Mouse (Mus musculus): Measurements from ENCODE around the gene Ppp1cc. TPM values are rescaled to one million over a fixed set of nuclear protein-coding genes. Genes with fewer than 3 reads are reported as not detected.

Gene Ppp1cc
- polyA plus RNA-seq (2012; rRNA removed), result 410 and 458 TPM in 2 replicates

DNA sequence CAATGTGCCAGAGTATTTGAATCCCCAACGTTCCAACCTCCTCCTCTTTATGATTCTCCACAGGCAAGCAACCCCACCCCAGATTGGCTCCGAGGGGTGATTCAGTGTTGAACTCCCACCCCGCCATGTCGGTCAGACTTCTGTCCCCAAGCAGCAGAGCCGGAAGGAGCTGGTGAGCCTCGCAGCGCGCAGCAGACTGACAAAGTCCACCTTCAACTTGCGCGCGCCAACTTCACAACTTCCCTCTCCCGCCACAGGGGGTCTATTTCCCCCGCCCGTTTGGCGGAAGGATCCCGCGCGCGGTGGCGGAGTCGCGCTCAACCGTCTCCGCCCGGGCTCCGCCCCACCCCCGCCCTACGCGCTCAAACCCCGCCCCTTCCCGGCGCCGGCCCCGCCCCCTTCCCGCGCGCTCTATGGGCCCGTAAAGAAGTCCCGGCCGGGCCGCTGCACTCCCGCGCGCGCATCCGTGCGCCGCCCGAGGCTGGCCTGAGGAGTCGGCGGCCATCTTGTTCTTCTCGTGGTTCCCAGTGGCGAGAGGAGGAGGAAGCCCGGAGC lies at the start of gene Ppp1cc:
Gene Ppp1cc, plus strand, starts transcription at position 452 of the 555 bp plus-strand sequence.
- Histone ChIP-seq H3K4me1 (ENCODE audit: control insufficient read depth, insufficient read depth, low read length) (peaks cover 14% of the 10 kb centered on the region), H3K27ac (ENCODE audit: insufficient read depth, low read length) (peak within 1 kb of the TSS; percentile 80), H3K4me3 (replicated peaks; ENCODE audit: insufficient read depth, low read depth, low read length) (peak within 1 kb of the TSS; percentile 92), H3K27me3 (ENCODE audit: control insufficient read depth, insufficient read depth, low read length) (no peaks in the 10 kb centered on the region)
- under 1% methylated on average over 54 of the region's 54 CpGs for WGBS
- DNase-seq, result peak; percentile 92 to 93
- TF ChIP-seq POLR2A (IDR thresholded peaks at IDR 0.05; ENCODE audit: borderline replicate concordance, insufficient read depth, low read length) (peak; percentile 45; the same call in 1 of the 2 replicates), CTCF (IDR thresholded peaks at IDR 0.05; ENCODE audit: borderline replicate concordance, insufficient read depth, low read depth, low read length) (no peak)

DNA sequence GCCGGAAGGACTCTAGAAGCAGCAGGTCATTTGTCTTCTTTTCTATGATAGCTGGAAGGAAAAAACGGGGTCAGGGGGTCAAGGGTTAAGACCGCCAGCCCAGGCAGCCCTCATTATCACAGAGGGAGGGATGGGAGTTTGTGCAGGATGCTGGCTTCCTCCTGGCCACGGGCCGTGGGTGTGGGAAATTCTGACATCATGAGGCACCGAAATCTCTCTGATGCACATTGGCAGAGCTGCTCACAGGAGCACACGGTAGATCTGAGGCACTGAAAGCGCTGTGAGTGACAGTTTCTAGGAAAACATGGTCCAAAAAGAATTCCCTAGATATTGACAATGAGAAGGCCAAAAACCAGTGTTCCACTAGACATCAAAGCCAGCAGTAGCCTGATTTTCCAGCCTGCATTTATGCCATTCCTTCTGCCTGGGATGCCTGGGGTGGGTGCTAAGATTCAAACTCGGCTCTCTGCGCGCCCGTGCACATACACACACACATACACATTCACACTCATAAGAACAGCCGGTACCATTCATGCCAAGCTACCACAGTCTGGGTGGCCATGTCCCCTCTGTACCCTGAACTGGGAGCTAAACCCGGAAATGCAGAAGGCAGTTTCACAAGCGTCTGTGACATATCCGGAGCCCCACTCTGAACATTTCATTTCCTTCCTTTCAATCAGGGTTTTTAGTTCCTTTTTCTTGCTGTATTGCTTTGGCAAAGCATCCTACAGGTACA lies 48.6 kb upstream of the Ppp1cc start:
- WGBS, result 62% methylated on average over 16 of the region's 16 CpGs
- no peaks in the 10 kb centered on the region for H3K4me1 ChIP-seq (ENCODE audit: control insufficient read depth, insufficient read depth, low read length)
- H3K27me3 ChIP-seq (ENCODE audit: control insufficient read depth, insufficient read depth, low read length), result no peaks in the 10 kb centered on the region
- DNase-seq, result no peak
- no peak overlapping the region for H3K27ac ChIP-seq (ENCODE audit: insufficient read depth, low read length)
- TF ChIP-seq POLR2A (IDR thresholded peaks at IDR 0.05; ENCODE audit: borderline replicate concordance, insufficient read depth, low read length) (no peak), CTCF (IDR thresholded peaks at IDR 0.05; ENCODE audit: borderline replicate concordance, insufficient read depth, low read depth, low read length) (no peak)
- no peak overlapping the region for H3K4me3 ChIP-seq (replicated peaks; ENCODE audit: insufficient read depth, low read depth, low read length)

DNA sequence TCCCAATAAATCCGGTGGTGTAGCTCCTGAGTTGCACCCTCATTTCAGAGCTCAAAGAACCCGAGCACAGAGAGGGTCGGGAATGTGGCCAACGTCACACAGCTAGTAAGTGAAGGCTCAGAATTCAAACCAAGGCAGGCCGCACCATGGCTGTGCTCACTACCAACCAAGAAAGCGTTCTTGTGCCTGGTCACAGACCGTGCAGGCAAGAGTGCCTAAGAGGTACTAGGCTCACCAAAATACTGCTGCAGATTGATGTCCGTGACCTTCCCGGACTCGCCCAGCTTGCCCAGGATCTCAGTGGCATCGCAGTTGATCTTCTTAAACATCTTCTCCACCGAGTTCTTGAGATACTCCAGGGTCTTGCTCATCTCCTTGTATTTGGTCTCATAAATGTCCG lies 47.5 kb upstream of the Ppp1cc start:
- TF ChIP-seq CTCF (IDR thresholded peaks at IDR 0.05; ENCODE audit: borderline replicate concordance, insufficient read depth, low read depth, low read length), result no peak
- no peak for TF ChIP-seq POLR2A (IDR thresholded peaks at IDR 0.05; ENCODE audit: borderline replicate concordance, insufficient read depth, low read length)
- H3K4me3 ChIP-seq (replicated peaks; ENCODE audit: insufficient read depth, low read depth, low read length), result no peak overlapping the region
- 92% methylated on average over 13 of the region's 13 CpGs for WGBS
- DNase-seq, result no peak
- no peaks in the 10 kb centered on the region for H3K4me1 ChIP-seq (ENCODE audit: control insufficient read depth, insufficient read depth, low read length)
- no peaks in the 10 kb centered on the region for H3K27me3 ChIP-seq (ENCODE audit: control insufficient read depth, insufficient read depth, low read length)
- no peak overlapping the region for H3K27ac ChIP-seq (ENCODE audit: insufficient read depth, low read length)

DNA sequence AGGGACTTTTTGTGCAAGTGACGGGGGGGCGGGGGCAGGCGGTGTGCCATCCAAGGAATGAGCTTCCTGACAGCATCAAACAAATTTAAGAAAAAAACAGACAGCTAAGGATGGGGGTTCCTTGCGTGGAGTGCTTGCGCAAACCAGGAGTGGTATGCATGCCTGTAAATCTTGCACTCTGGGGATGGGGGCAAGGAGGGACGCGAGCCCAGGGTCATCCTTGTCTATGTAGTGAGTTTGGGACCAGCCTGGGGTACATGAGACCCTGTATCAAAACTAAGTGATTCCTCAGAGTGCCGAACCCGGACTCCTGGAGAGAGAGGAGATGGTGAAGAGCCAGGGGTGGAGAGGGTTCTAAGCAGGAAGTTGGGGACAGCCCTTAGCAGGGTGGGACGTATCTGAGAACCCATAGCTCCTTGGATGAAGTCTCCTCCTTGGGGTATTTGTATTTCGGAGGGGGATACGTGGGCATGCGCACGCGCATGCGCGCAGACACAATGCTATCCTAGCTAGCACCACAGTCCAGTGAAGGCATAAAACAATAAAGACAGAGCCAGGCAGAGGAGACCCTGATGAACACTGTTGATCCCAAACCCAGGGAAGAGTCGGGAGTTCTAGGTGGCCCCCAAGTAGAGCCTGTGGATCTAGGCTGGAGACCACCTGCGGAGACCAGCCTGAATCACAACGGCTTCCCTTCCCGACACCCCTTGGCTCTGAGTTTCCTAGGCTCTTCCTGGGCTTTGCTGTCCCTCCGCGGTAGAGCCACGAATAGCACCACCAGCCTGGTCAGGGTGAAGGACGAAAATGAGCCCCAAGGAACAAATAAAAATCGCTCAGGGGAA lies 46.8 kb upstream of the Ppp1cc start:
- WGBS, result 71% methylated on average over 26 of the region's 26 CpGs
- Histone ChIP-seq H3K27me3 (ENCODE audit: control insufficient read depth, insufficient read depth, low read length) (no peaks in the 10 kb centered on the region), H3K4me1 (ENCODE audit: control insufficient read depth, insufficient read depth, low read length) (no peaks in the 10 kb centered on the region), H3K4me3 (replicated peaks; ENCODE audit: insufficient read depth, low read depth, low read length) (peak overlapping the region; percentile 13), H3K27ac (ENCODE audit: insufficient read depth, low read length) (no peak overlapping the region)
- no peak for DNase-seq
- TF ChIP-seq CTCF (IDR thresholded peaks at IDR 0.05; ENCODE audit: borderline replicate concordance, insufficient read depth, low read depth, low read length), result no peak
- TF ChIP-seq POLR2A (IDR thresholded peaks at IDR 0.05; ENCODE audit: borderline replicate concordance, insufficient read depth, low read length), result no peak

DNA sequence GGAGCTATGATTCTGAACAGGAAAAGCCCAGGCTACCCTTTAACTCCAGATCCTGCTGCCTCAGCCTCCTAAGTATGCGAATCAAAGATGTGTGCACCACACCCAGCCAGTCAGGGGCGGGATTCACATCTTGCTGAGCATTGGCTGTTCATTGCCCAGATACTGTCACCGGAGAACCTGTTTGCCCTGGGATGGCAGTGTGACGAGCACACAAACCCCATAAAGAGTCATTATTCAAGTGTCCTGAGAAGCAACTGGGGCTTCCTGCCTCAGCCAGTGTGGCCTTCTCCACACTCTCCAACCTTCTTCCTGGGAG lies 46.2 kb upstream of the Ppp1cc start:
- Histone ChIP-seq H3K27me3 (ENCODE audit: control insufficient read depth, insufficient read depth, low read length) (no peaks in the 10 kb centered on the region), H3K27ac (ENCODE audit: insufficient read depth, low read length) (no peak overlapping the region), H3K4me1 (ENCODE audit: control insufficient read depth, insufficient read depth, low read length) (no peaks in the 10 kb centered on the region), H3K4me3 (replicated peaks; ENCODE audit: insufficient read depth, low read depth, low read length) (no peak overlapping the region)
- TF ChIP-seq POLR2A (IDR thresholded peaks at IDR 0.05; ENCODE audit: borderline replicate concordance, insufficient read depth, low read length) (no peak), CTCF (IDR thresholded peaks at IDR 0.05; ENCODE audit: borderline replicate concordance, insufficient read depth, low read depth, low read length) (no peak)
- 64% methylated on average over 4 of the region's 4 CpGs for WGBS
- no peak for DNase-seq

DNA sequence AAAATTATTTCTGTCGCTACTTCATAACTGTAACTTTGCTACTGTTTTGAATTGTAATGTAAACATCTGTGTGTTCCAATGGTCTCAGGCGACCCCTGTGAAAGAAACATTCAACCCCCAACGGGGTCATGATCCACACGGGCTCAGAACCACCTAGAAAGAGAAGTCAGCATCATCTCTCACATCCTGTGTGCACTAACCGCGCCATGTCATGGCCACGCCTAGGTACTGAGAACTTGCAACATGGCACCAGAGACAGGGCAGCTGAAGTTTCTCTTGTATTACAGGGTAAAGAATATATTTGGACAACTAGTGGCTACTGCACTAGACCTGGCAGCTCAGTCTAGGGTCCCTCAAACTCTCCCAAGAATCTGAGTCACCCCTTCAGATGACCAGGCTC lies 44.6 kb upstream of the Ppp1cc start:
- H3K27ac ChIP-seq (ENCODE audit: insufficient read depth, low read length), result no peak overlapping the region
- TF ChIP-seq CTCF (IDR thresholded peaks at IDR 0.05; ENCODE audit: borderline replicate concordance, insufficient read depth, low read depth, low read length) (no peak), POLR2A (IDR thresholded peaks at IDR 0.05; ENCODE audit: borderline replicate concordance, insufficient read depth, low read length) (no peak)
- no peak overlapping the region for H3K4me3 ChIP-seq (replicated peaks; ENCODE audit: insufficient read depth, low read depth, low read length)
- H3K4me1 ChIP-seq (ENCODE audit: control insufficient read depth, insufficient read depth, low read length), result no peaks in the 10 kb centered on the region
- DNase-seq, result no peak
- 80% methylated on average over 7 of the region's 7 CpGs for WGBS
- H3K27me3 ChIP-seq (ENCODE audit: control insufficient read depth, insufficient read depth, low read length), result no peaks in the 10 kb centered on the region

DNA sequence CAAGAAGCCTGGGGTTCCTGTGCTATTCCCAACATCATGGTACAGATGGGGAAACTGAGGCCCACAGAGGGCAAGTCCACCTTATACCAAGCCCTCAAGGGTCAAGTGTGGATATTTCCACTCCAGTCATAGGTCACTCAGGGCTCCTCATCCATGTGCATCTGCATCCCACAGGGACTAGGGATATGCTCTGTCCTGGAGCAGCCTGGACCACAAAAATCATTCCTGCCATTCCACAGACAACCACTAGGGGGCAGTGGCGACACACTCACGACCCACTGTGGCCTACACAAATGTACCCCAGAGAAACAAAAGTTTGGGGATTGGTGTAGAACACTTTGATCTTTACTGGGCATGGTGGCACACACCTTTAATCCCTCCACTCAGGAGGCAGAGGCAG lies 43.9 kb upstream of the Ppp1cc start:
- WGBS, result 5% methylated on average over 2 of the region's 2 CpGs
- peak; percentile 54 to 75 for DNase-seq
- Histone ChIP-seq H3K4me1 (ENCODE audit: control insufficient read depth, insufficient read depth, low read length) (no peaks in the 10 kb centered on the region), H3K27ac (ENCODE audit: insufficient read depth, low read length) (no peak overlapping the region), H3K27me3 (ENCODE audit: control insufficient read depth, insufficient read depth, low read length) (no peaks in the 10 kb centered on the region), H3K4me3 (replicated peaks; ENCODE audit: insufficient read depth, low read depth, low read length) (no peak overlapping the region)
- peak; percentile 95 for TF ChIP-seq CTCF (IDR thresholded peaks at IDR 0.05; ENCODE audit: borderline replicate concordance, insufficient read depth, low read depth, low read length)
- no peak for TF ChIP-seq POLR2A (IDR thresholded peaks at IDR 0.05; ENCODE audit: borderline replicate concordance, insufficient read depth, low read length)

Measured in cerebellum, adult 2 months (tissue).